Mouse (Mus musculus): ENCODE data around the gene Sash3.

GRCm38 (mm10) chrX:48098470-48099129 lies 47.6 kb upstream of the Sash3 start:
- TF ChIP-seq CTCF (IDR thresholded peaks at IDR 0.05; ENCODE audit: insufficient read depth, low read length) (no peak), POLR2A (IDR thresholded peaks at IDR 0.05; ENCODE audit: borderline replicate concordance, extremely low read depth, low read depth, low read length) (no peak)

Measured in lung, adult 2 months (tissue).